19 mouse cellular contexts compared by ENCODE assay signal in the genomic region with DNA sequence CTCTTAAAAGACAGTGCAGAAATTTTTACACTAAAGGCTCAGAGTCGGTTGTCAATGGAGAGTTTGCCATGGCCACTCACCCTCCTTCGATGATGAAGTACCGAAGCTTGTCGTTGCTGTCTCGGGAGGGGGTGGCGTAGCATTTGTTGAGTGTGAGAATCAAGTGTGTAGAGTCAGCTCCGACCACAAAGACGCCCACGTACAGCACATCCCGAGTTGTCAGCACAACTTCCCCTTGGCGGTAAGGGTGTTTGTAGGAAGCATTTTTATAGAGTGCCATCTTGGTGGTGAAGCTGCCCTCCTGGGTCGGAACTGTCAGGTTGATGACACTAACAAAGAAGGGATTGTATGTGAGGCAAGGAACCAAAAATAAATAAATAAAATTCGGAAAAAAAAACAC.
"Had no signal": no experiment of that assay in that cellular context is flagged by ENCODE, and none has a peak within 500 bp of the region (broad histone marks: within the 10 kb centered on the region; RNA-seq: fewer than 3 reads in every experiment).

No protein-coding gene starts in this region.

- H3K9ac ChIP-seq: lung, embryonic 14.5 days; midbrain, embryonic 12.5 days; neural tube, embryonic 13.5 days; neural tube, embryonic 15.5 days had no signal

- H3K9me3 ChIP-seq: midbrain, embryonic 10.5 days; midbrain, embryonic 12.5 days; neural tube, embryonic 13.5 days; neural tube, embryonic 15.5 days had no signal

- DNase-seq: lung, adult 18-20 months; lung, embryonic 14.5 days; lung, postnatal 10 days; lung, postnatal 4 days; midbrain, embryonic 14.5 days; retina, postnatal 1 day; right cerebral cortex, adult 18-20 months; right cerebral cortex, postnatal 25 days; right cerebral cortex, postnatal 4 days; spleen, adult 18-20 months; thymus, adult 18-20 months; thymus, postnatal 14 days; thymus, postnatal 36 days had no signal

- H3K4me2 ChIP-seq: lung, embryonic 14.5 days; midbrain, embryonic 12.5 days; neural tube, embryonic 13.5 days; neural tube, embryonic 15.5 days had no signal

- H3K27ac ChIP-seq: midbrain, embryonic 10.5 days; midbrain, embryonic 12.5 days; neural tube, embryonic 13.5 days; neural tube, embryonic 15.5 days had no signal

- H3K36me3 ChIP-seq: midbrain, embryonic 10.5 days; midbrain, embryonic 12.5 days; neural tube, embryonic 13.5 days; neural tube, embryonic 15.5 days had no signal

- H3K27me3 ChIP-seq: midbrain, embryonic 12.5 days; neural tube, embryonic 13.5 days; neural tube, embryonic 15.5 days had no signal

- ATAC-seq: midbrain, embryonic 16.5 days had no signal

- H3K4me3 ChIP-seq: midbrain, embryonic 10.5 days; midbrain, embryonic 12.5 days; myocyte; neural tube, embryonic 13.5 days; neural tube, embryonic 15.5 days had no signal
